Mouse (Mus musculus) heart, postnatal 25 days (tissue): ENCODE data around the gene Gm13723. TPM values are rescaled to one million over a fixed set of nuclear protein-coding genes. Genes with fewer than 3 reads are reported as not detected.

Source experiments
- DNase-seq: peaks from one replicate; pipeline ENCODE4 v3.0.0; 2022; ENCODE audit warnings: low spot score
- intact Hi-C: fragments of 180-260 bp; cut with DNase I; formaldehyde crosslinking; loops from one replicate; pipeline ENCODE4 v1.15.1; 2025
- total RNA-seq, 2 experiments: library from RNA; stranded (reverse); gene quantifications; 2 replicates each; pipeline ENCODE4 v1.2.3; 2021

The Gm13723 gene
- total RNA-seq, result not detected

- intact Hi-C loops, result no loop called here
Observed at GRCm38 (mm10) chr2:86874702-86875101, at the start of gene Gm13723. TSS of gene Gm13723 (minus strand) at chr2:86874802.

DNA sequence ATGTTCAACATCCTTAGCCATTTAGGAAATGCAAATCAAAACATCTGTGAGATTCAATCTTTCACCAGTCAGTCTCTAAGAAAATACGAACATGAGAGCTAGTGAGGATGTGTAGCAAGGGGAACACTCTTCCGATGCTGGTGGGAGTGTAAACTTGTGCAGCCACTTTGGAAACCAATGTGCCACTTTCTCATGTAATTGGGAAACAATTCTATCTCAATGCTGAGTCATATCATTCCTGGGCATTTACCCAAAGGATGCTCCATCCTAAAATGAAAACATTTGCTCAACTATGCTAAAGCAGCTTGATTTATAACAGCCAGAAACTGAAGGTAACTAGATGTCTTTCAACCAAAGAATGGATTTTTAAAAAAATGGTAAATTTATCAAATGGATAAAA is 31.0 kb upstream of the Gm13723 start:
- no peak for DNase-seq
- intact Hi-C loops, result no loop called here

More at GRCm38 (mm10) chr2:86874702-86875101, at the start of gene Gm13723:
- DNase-seq, result no peak

DNA sequence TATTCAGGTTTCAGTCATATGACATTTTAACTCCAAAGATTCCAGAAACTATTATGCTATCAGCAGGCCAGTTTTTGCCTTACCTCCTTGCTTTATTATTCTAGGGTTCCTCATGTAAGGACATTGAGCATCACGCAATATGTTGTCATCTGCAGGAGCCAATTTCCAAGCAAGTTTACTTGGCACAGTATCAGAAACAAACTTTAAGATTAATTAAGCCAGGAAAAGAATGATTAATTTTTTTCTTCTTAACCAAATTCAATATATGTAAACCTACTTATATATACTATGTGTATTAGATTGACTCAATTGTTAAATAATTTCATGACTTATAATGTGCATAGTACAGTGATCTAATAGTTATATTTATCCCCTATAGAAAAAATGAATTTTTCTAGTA is 17.5 kb upstream of the Gm13723 start, which contains the start of gene Olfr1097:
Gene Olfr1097, minus strand, starts transcription at position 101 of the 400 bp plus-strand sequence.
- no peak for DNase-seq
- intact Hi-C loops, result no loop called here

DNA sequence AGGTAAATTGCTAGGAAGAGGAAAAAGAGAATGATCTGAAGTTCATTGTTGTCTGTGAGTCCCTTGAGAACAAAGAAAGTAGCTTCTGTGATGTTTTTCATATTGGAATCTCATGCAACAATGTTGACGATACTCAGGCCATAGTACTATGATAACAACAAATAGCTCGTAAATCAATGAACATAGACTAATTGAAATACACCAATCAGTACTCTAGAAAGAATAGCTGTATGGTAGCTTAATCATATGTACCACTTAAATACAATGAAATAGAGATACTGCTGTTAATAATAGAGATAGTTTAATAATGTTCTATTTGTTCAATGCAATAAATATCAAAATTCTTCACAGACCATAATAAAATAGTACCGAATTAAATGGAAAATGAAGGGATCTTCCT is 23.0 kb downstream of the Gm13723 start, which contains the start of gene Olfr1095:
Gene Olfr1095, minus strand, starts transcription at position 101 of the 400 bp plus-strand sequence.
- DNase-seq, result no peak
- intact Hi-C loops, result no loop called here

DNA sequence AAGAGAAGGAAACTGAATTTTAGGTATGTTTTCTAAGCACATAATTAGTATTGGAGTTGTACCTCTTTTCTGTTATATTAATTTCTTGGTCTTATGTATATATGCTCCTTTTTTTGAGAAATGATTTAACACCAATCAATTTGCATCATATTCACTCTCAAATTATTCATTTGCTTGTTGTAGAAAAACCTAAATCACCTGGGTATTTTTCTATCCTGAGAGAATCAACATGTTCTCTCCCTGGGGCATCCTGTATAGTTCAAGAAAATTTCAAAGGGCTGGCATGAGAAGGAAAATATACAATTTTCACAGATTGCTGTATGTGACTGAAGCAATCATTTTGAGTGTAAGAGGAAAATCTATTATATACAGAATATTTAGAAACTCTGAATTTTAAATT is 50.2 kb downstream of the Gm13723 start, which contains the start of gene Olfr1094:
Gene Olfr1094, plus strand, starts transcription at position 301 of the 400 bp plus-strand sequence.
- intact Hi-C loops, result no loop called here
- no peak for DNase-seq

Other genes with a start within 250 kb of the Gm13723 start
- not detected for gene Olfr1084, start 235.1 kb downstream of the Gm13723 start, total RNA-seq
- gene Olfr1085, start 212.8 kb downstream of the Gm13723 start, total RNA-seq, result not detected
- gene Olfr1086, start 194.7 kb downstream of the Gm13723 start, total RNA-seq, result not detected
- gene Olfr1087, start 176.4 kb downstream of the Gm13723 start, total RNA-seq, result not detected
- not detected for gene Olfr1089, start 141.1 kb downstream of the Gm13723 start, total RNA-seq
- gene Olfr1090, start 115.8 kb downstream of the Gm13723 start, total RNA-seq, result not detected
- not detected for gene Olfr1093, start 92.3 kb downstream of the Gm13723 start, total RNA-seq
- not detected for gene Olfr141, start 64.8 kb downstream of the Gm13723 start, total RNA-seq
- gene Olfr1094, start 50.1 kb downstream of the Gm13723 start, total RNA-seq, result not detected
- not detected for gene Olfr1095, start 23.1 kb downstream of the Gm13723 start, total RNA-seq
- gene Olfr1097, start 17.4 kb upstream of the Gm13723 start, total RNA-seq, result not detected
- not detected for gene Olfr1098, start 49.7 kb upstream of the Gm13723 start, total RNA-seq
- not detected for gene Olfr1099, start 85.9 kb upstream of the Gm13723 start, total RNA-seq
- not detected for gene Olfr1100, start 105.2 kb upstream of the Gm13723 start, total RNA-seq
- not detected for gene Olfr1101, start 116.4 kb upstream of the Gm13723 start, total RNA-seq
- not detected for gene Olfr1102, start 123.6 kb upstream of the Gm13723 start, total RNA-seq
- not detected for gene Olfr1104, start 152.3 kb upstream of the Gm13723 start, total RNA-seq
- gene Olfr1105, start 161.7 kb upstream of the Gm13723 start, total RNA-seq, result not detected
- not detected for gene Olfr1106, start 177.5 kb upstream of the Gm13723 start, total RNA-seq
- gene Olfr1107, start 201.0 kb upstream of the Gm13723 start, total RNA-seq, result not detected
- not detected for gene Olfr1109, start 221.2 kb upstream of the Gm13723 start, total RNA-seq
- gene Olfr259, start 239.8 kb upstream of the Gm13723 start, total RNA-seq, result not detected